Mouse (Mus musculus): Measurements from ENCODE around the gene Col19a1. TPM values are rescaled to one million over a fixed set of nuclear protein-coding genes. Genes with fewer than 3 reads are reported as not detected.

The Col19a1 gene
- polyA plus RNA-seq, 1 experiment, result 0.06 TPM

DNA sequence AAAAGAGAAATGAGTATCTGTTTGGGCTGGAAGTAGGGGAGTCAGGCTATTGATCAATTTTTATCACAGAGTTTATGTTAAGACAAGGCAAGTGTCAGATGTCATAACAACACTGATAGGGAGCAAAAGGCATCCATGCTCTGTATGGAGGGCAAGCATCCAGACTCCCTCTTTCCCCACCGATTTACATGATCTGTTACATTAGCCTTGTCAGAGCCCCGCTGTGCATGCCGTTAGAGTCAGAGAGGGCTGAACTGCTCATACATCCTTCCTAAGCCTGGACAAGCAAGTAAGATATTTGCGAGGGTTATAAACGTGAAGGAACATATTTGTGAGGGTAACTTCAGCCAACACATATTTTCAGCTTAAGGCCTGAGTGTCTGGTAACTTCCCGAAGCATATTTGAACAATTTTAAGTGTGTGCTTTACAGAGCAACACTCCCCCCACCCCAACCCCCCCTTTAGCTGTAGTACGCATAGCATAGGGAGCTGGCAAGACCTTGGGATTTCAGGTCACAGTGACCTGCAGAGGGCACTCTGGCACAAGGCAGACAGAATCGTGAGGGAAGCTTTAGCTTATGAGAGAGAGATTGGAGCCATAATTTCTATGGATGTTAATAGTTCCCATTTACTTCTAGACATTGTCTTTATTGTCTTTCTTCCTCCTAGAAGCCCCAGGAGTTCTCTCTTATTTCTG lies 209.0 kb downstream of the Col19a1 start:
- 11% methylated on average over 8 of the region's 8 CpGs for WGBS
- Histone ChIP-seq H3K4me3 (replicated peaks; ENCODE audit: extremely low read depth, low read depth, low read length) (no peak overlapping the region), H3K4me1 (ENCODE audit: control insufficient read depth, insufficient read depth, low read length) (no peaks in the 10 kb centered on the region)
- TF ChIP-seq CTCF (IDR thresholded peaks at IDR 0.05; ENCODE audit: insufficient read depth, low read length), result peak; percentile 35; the same call in 1 of the 2 replicates
- no peak for TF ChIP-seq POLR2A (IDR thresholded peaks at IDR 0.05; ENCODE audit: borderline replicate concordance, extremely low read depth, low read depth, low read length)
- DNase-seq, result no peak

DNA sequence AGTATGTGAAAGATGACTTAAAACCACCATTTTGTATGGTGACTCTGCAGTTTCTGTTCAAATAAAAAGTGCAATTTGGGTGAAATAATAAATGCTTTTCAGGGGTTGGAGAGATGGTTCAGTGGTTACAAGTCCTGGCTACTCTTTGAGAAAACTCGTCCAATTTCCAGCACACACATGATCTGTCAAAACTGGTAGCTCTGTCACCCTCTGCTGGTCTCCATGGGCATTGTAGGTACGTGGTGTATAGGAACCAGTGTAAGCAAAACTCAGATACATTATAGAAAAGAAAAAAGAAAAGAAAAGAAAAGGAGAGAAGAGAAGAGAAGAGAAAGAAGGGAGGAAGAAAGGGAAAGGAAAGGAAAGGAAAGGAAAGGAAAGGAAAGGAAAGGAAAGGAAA lies 212.4 kb downstream of the Col19a1 start:
- Histone ChIP-seq H3K4me1 (ENCODE audit: control insufficient read depth, insufficient read depth, low read length) (no peaks in the 10 kb centered on the region), H3K4me3 (replicated peaks; ENCODE audit: extremely low read depth, low read depth, low read length) (no peak overlapping the region)
- 19% methylated on average over 2 of the region's 2 CpGs for WGBS
- TF ChIP-seq POLR2A (IDR thresholded peaks at IDR 0.05; ENCODE audit: borderline replicate concordance, extremely low read depth, low read depth, low read length) (no peak), CTCF (IDR thresholded peaks at IDR 0.05; ENCODE audit: insufficient read depth, low read length) (0 out of 2 replicates have a peak, but pooled peaks have one; percentile 4)
- no peak for DNase-seq

DNA sequence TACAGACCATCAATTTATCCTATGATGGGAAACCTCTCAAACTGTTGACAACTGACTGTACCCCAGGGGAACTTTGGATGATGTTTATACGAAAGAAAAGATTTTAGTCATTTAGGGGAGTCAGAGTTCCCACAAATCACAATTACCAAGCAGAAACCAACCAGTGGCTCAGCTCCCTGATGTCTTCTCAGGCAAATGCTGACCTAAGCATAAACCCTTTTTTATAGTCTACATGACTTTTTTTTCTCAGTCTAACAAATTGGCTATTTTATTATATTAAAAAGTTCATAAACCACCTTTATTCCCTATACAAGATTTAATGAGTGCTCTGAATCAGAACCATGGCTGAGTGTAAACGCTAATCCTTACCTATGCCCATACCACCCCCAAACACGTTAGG lies 213.6 kb downstream of the Col19a1 start:
- 76% methylated on average over 3 of the region's 3 CpGs for WGBS
- no peak for DNase-seq
- no peaks in the 10 kb centered on the region for H3K4me1 ChIP-seq (ENCODE audit: control insufficient read depth, insufficient read depth, low read length)
- TF ChIP-seq POLR2A (IDR thresholded peaks at IDR 0.05; ENCODE audit: borderline replicate concordance, extremely low read depth, low read depth, low read length), result no peak
- TF ChIP-seq CTCF (IDR thresholded peaks at IDR 0.05; ENCODE audit: insufficient read depth, low read length), result no peak
- H3K4me3 ChIP-seq (replicated peaks; ENCODE audit: extremely low read depth, low read depth, low read length), result no peak overlapping the region

DNA sequence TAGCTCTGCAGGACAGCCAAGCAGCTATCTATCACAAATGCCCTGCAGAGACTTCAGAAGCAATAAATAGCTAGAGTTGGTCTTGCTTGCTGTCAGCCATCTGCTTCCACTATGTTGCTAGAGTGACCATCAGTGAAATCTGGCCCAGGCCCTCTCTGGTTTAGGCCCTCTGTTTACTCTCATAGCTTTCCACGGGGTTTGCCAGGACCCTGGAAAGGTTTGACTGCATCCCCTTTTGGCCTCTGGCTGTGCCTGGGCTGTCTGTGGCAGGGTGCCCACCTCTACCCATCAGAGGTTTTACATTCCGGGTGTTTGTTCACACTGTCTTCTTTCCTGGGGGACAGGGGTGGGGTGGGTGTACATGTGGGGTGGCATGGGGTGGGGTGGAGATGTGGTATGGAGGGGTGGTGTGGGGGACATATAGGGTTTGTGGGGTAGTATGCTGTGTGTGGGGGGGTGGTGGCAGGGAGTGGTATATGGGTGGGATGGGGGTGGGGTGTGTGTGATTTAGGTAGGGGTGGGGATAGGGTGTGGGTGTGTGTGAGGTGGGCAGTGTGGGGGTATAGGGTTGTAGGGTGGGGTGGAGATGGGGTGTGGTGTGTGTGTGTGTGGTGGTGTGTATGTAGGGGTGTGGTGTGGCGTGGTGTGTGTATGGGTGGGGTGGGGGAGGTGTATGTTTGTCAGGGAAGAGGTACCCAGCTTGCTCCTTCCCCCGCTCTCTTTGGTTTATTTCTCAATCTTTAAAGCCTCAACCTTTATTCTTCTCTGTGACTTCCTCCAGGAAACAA lies 214.6 kb downstream of the Col19a1 start:
- 68% methylated on average over 4 of the region's 4 CpGs for WGBS
- no peak overlapping the region for H3K4me3 ChIP-seq (replicated peaks; ENCODE audit: extremely low read depth, low read depth, low read length)
- H3K4me1 ChIP-seq (ENCODE audit: control insufficient read depth, insufficient read depth, low read length), result no peaks in the 10 kb centered on the region
- TF ChIP-seq CTCF (IDR thresholded peaks at IDR 0.05; ENCODE audit: insufficient read depth, low read length) (no peak), POLR2A (IDR thresholded peaks at IDR 0.05; ENCODE audit: borderline replicate concordance, extremely low read depth, low read depth, low read length) (no peak)
- DNase-seq, result no peak

DNA sequence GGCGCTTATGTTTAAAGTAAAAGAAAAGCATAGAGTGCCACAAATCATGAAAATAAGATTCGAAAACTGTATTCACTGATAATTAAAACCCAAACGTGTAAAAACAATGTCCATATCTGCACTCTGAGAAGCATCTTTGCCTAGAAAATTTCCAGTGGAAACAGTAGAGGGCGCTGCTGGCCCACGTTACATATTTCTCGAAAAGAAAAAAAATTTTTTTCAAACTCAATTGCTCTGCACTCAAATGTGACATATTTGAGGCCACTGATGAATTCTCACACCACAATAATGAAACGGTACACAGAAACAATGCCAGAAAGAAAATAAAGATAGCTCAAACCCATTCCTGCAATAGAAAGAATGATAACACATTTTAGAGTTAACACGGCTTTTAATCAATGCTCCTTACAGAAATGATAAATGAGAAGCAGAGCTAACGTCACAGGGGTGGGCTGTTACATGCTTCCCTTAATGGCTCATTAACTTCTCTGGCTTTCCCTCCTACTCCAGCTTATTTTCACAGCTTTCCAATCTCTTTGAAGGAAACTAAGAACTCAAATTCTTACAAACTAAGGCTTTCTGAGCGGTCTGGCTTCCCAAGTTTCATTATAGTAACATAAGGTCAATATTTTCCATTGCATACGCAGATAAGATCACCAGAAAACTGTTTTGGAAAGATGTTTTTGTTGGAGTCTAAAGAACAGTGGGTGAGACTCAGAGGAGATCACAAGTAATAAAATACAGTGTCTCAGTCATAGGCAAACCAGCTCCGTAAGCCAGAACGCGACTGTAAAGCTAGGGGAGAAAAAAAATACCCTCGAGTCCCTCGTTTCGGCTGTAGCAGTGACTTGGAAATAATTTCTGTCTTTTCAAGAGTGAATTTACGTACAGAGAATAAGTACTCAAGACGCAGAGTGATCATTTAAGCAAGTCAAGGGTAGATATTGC lies 219.4 kb downstream of the Col19a1 start:
- no peak for DNase-seq
- 39% methylated on average over 19 of the region's 19 CpGs for WGBS
- H3K4me3 ChIP-seq (replicated peaks; ENCODE audit: extremely low read depth, low read depth, low read length), result no peak overlapping the region
- 0 out of 2 replicates have a peak, but pooled peaks have one; percentile 2 for TF ChIP-seq CTCF (IDR thresholded peaks at IDR 0.05; ENCODE audit: insufficient read depth, low read length)
- no peak for TF ChIP-seq POLR2A (IDR thresholded peaks at IDR 0.05; ENCODE audit: borderline replicate concordance, extremely low read depth, low read depth, low read length)
- no peaks in the 10 kb centered on the region for H3K4me1 ChIP-seq (ENCODE audit: control insufficient read depth, insufficient read depth, low read length)

DNA sequence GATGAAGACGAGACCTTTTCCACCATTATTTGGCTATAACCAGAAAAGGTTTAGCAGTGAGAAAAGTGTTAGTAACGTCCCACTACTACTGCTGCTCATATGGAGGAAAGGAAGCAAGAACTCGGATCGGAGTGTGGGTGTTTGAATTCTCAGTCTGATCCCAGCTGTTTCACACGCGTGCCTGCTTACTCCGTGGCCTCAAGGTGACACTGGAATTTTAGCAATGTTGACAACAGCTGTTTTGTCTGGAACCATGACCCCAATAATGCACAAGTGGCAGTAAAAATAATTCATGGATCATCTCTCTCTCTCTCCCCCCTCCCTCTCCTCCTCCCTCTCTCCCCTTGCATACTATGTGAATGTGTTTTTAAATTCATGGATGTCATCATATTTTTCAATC lies 222.5 kb downstream of the Col19a1 start:
- TF ChIP-seq CTCF (IDR thresholded peaks at IDR 0.05; ENCODE audit: insufficient read depth, low read length), result no peak
- TF ChIP-seq POLR2A (IDR thresholded peaks at IDR 0.05; ENCODE audit: borderline replicate concordance, extremely low read depth, low read depth, low read length), result no peak
- Histone ChIP-seq H3K4me3 (replicated peaks; ENCODE audit: extremely low read depth, low read depth, low read length) (no peak overlapping the region), H3K4me1 (ENCODE audit: control insufficient read depth, insufficient read depth, low read length) (no peaks in the 10 kb centered on the region)
- no peak for DNase-seq
- 61% methylated on average over 7 of the region's 7 CpGs for WGBS

DNA sequence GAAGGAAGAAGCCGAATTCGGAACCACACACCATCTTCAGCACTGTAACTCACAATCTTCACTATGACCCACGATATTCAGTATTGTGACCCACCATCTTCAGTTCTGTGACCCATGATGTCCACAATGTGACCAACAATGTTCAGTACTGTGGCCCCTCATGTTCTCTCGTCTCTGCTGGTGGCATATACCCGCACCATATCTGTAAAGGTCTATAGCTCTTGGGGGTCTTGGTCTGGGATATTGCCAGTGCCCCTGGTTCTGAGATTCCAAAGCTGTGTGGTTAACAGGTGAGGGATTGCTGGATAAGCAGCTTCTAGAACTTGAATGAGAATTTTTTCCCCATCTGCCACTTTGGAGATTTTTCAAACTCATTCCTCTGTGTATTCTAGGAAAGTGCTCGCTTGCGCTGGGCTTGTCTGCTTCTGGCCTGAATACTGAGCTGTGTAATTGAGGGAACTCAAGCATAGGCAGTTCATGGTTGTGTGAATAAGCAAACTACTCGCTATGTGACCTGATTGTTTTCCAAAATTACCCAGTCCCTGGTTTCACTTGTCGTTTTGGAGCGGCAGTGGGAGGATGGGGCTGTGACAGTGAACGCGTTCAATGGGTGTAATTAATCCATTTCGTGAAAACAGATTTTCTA lies 225.2 kb downstream of the Col19a1 start:
- WGBS, result 86% methylated on average over 13 of the region's 13 CpGs
- Histone ChIP-seq H3K4me3 (replicated peaks; ENCODE audit: extremely low read depth, low read depth, low read length) (no peak overlapping the region), H3K4me1 (ENCODE audit: control insufficient read depth, insufficient read depth, low read length) (no peaks in the 10 kb centered on the region)
- DNase-seq, result no peak
- TF ChIP-seq CTCF (IDR thresholded peaks at IDR 0.05; ENCODE audit: insufficient read depth, low read length) (no peak), POLR2A (IDR thresholded peaks at IDR 0.05; ENCODE audit: borderline replicate concordance, extremely low read depth, low read depth, low read length) (no peak)

DNA sequence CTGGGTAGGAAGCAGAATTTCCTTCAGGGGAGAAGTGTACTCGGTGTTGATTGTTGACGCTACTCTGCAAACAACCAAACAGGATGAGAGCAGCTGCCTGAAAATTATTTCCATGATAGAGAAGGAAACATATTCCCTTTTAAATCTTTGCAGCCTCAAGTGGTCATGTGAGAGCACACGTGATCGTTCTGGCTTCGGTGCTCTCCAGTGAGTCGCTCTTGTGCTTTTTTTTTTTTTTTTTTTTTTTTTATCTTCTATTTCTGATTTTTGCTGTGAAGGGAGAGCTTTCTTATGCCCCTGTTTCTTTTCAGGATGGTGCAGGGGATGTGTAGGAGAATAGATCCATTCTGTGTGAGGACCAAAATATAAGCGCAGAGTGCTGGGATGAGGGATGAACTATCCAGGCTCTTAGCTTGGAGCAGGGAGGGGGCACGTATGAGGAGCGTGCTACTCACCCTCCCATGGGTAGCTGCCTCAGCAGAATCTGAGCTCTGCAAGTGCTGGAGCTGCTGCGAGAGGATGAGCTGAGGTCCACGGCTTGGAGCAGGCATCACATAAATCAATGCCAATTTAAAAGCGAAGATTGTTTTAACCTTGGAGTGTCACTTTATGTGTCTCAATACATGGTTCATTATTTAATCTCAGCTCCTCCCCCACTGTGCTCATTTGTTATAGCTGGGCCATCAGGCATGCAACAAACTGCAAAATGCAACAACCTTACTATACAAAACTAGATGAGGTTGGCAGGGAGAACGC lies 237.6 kb downstream of the Col19a1 start:
- no peak for TF ChIP-seq CTCF (IDR thresholded peaks at IDR 0.05; ENCODE audit: insufficient read depth, low read length)
- TF ChIP-seq POLR2A (IDR thresholded peaks at IDR 0.05; ENCODE audit: borderline replicate concordance, extremely low read depth, low read depth, low read length), result no peak
- 67% methylated on average over 13 of the region's 13 CpGs for WGBS
- DNase-seq, result no peak
- Histone ChIP-seq H3K4me3 (replicated peaks; ENCODE audit: extremely low read depth, low read depth, low read length) (no peak overlapping the region), H3K4me1 (ENCODE audit: control insufficient read depth, insufficient read depth, low read length) (no peaks in the 10 kb centered on the region)

All from lung, adult 2 months (tissue).